Mouse (Mus musculus) bone marrow, adult 2 months (tissue): ENCODE results near the gene Zfp697. TPM values are rescaled to one million over a fixed set of nuclear protein-coding genes. Genes with fewer than 3 reads are reported as not detected.

Experiments
- H3K27ac ChIP-seq: fragments of 200-500 bp; 2 replicates; pipeline ENCODE4 v1.5.1; 2012; ENCODE audit warnings: low read depth, mild to moderate bottlenecking, control low read depth, inconsistent platforms, low read length; ENCODE audit not compliant: control insufficient read depth, poor library complexity, insufficient read depth
- H3K4me1 ChIP-seq: fragments of 200-500 bp; 2 replicates; pipeline ENCODE4 v1.6.1; 2011; ENCODE audit warnings: low read length; ENCODE audit not compliant: control insufficient read depth, insufficient read depth
- H3K4me3 ChIP-seq: fragments of 200-500 bp; replicated peaks from 2 replicates; pipeline ENCODE3; 2011; ENCODE audit warnings: mild to moderate bottlenecking, low read depth, low read length, control low read depth; ENCODE audit not compliant: control insufficient read depth
- CTCF ChIP-seq: fragments of 200-500 bp; IDR thresholded peaks from 2 replicates; pipeline ENCODE4 v1.5.1; 2011; ENCODE audit warnings: low read length, control low read depth; ENCODE audit not compliant: control insufficient read depth, insufficient read depth
- POLR2A ChIP-seq: fragments of 200-500 bp; IDR thresholded peaks from 2 replicates; pipeline ENCODE4 v1.6.1; 2011; ENCODE audit warnings: low read depth, mild to moderate bottlenecking, control low read depth, low read length, borderline replicate concordance; ENCODE audit not compliant: control insufficient read depth
- WGBS: fragments of 180-500 bp; shearing (Covaris S2); methylation state at CpG from one replicate; pipeline ENCODE4 v1.1.7; 2018; 5-methylcytosine and 5-hydroxymethylcytosine counted together
- polyA plus RNA-seq: library from polyadenylated mRNA; stranded (reverse); fragments of >200 nt; gene quantifications from 2 replicates; pipeline ENCODE4 v1.2.4, GENCODE M21; 2011; ENCODE audit warnings: low replicate concordance; ENCODE audit not compliant: missing spikeins, insufficient read depth, insufficient read length

Zfp697 gene
- polyA plus RNA-seq, 1 experiment, result not detected

GRCm38 (mm10) chr3:98340818-98341594 is 41.3 kb upstream of the Zfp697 start:
- WGBS, result 75% methylated on average over 17 of the region's 17 CpGs
- H3K4me3 ChIP-seq, result no peak overlapping the region

GRCm38 (mm10) chr3:98343235-98343634 is 39.0 kb upstream of the Zfp697 start:
- H3K4me3 ChIP-seq, result no peak overlapping the region
- H3K27ac ChIP-seq, result no peak overlapping the region
- TF ChIP-seq POLR2A (no peak), CTCF (no peak)
- WGBS, result 62% methylated on average over 3 of the region's 3 CpGs
- H3K4me1 ChIP-seq, result no peaks in the 10 kb centered on the region; the same call in 1 of the 2 replicates

More at GRCm38 (mm10) chr3:98340818-98341594, 41.3 kb upstream of the Zfp697 start:
- Histone ChIP-seq H3K4me1 (peaks cover 1% of the 10 kb centered on the region; the same call in 1 of the 2 replicates), H3K27ac (no peak overlapping the region)
- TF ChIP-seq POLR2A, result no peak
- TF ChIP-seq CTCF, result no peak

- Histone ChIP-seq H3K4me3 (no peak overlapping the region), H3K27ac (no peak overlapping the region), H3K4me1 (no peaks in the 10 kb centered on the region; the same call in 1 of the 2 replicates)
- TF ChIP-seq CTCF (no peak), POLR2A (no peak)
- WGBS, result 4% methylated on average over 6 of the region's 6 CpGs
Measured at GRCm38 (mm10) chr3:98348106-98348505, 34.2 kb upstream of the Zfp697 start.

GRCm38 (mm10) chr3:98348705-98349104 is 33.6 kb upstream of the Zfp697 start:
- no peak overlapping the region for H3K4me3 ChIP-seq
- no peak for TF ChIP-seq POLR2A
- no peak for TF ChIP-seq CTCF
- H3K4me1 ChIP-seq, result no peaks in the 10 kb centered on the region; the same call in 1 of the 2 replicates
- H3K27ac ChIP-seq, result no peak overlapping the region
- 9% methylated on average over 8 of the region's 8 CpGs for WGBS

GRCm38 (mm10) chr3:98353892-98354291 is 28.4 kb upstream of the Zfp697 start:
- no peak for TF ChIP-seq CTCF
- WGBS, result 24% methylated on average over 7 of the region's 7 CpGs
- no peak overlapping the region for H3K27ac ChIP-seq
- no peak overlapping the region for H3K4me3 ChIP-seq
- no peaks in the 10 kb centered on the region; the same call in 1 of the 2 replicates for H3K4me1 ChIP-seq

GRCm38 (mm10) chr3:98355344-98356025 is 26.8 kb upstream of the Zfp697 start:
- Histone ChIP-seq H3K4me1 (no peaks in the 10 kb centered on the region; the same call in 1 of the 2 replicates), H3K27ac (no peak overlapping the region), H3K4me3 (no peak overlapping the region)
- 81% methylated on average over 10 of the region's 10 CpGs for WGBS
- TF ChIP-seq CTCF (no peak), POLR2A (no peak)

GRCm38 (mm10) chr3:98356026-98356365 is 26.3 kb upstream of the Zfp697 start:
- H3K27ac ChIP-seq, result no peak overlapping the region
- TF ChIP-seq POLR2A, result no peak
- TF ChIP-seq CTCF, result no peak
- WGBS, result 85% methylated on average over 6 of the region's 6 CpGs
- H3K4me3 ChIP-seq, result no peak overlapping the region
- no peaks in the 10 kb centered on the region; the same call in 1 of the 2 replicates for H3K4me1 ChIP-seq

GRCm38 (mm10) chr3:98356632-98357370 is 25.5 kb upstream of the Zfp697 start:
- Histone ChIP-seq H3K4me3 (no peak overlapping the region), H3K27ac (no peak overlapping the region), H3K4me1 (no peaks in the 10 kb centered on the region; the same call in 1 of the 2 replicates)
- 24% methylated on average over 3 of the region's 3 CpGs for WGBS
- no peak for TF ChIP-seq POLR2A
- TF ChIP-seq CTCF, result no peak
